Mouse (Mus musculus): Measurements from ENCODE around the gene Tas1r3.

The Tas1r3 gene

DNA sequence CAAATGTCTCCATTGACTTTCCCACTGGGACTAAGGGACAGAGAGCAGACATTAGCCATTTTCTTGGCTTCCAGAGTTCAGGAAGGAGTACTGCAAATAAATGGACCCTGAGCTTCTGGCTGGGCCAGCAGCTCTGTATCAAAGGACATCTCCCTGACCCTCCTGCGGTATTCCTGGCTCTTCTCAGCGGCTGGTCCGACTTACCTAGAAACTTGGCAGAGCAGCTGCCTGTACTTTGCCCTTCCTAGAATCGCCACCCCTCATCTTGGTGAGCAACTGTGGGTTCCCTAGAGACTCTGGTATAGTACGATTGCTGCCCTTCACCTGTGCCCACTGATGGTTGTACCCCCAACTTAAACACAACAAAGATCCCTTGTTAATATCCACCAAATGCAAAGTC lies 19.9 kb downstream of the Tas1r3 start:
- in situ Hi-C loops (cut with MboI, MseI), result no loop called here

DNA sequence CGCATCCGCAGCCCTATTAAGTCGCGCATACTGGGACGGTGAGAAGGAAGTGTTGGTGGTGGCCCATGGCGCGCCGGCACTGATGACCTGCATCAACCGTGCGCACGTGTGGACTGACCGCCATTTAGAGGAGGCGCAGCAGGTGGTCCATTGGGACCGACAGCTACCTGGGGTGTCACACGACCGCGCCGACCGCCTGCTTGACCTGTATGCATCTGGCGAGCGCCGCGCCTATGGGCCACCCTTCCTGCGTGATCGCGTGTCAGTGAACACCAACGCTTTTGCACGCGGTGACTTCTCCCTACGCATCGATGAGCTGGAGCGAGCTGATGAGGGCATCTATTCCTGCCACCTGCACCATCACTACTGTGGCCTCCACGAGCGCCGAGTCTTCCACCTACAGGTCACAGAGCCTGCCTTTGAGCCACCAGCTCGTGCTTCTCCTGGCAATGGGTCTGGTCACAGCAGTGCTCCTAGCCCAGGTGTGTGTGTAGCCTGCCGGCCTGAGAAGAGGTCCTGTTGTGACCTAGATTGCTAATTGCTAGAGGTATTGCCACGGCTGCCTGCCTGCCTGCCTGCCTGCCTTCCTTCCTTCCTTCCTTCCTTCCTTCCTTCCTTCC lies 21.4 kb downstream of the Tas1r3 start:
- in situ Hi-C loops (cut with MboI, MseI), result no loop called here

DNA sequence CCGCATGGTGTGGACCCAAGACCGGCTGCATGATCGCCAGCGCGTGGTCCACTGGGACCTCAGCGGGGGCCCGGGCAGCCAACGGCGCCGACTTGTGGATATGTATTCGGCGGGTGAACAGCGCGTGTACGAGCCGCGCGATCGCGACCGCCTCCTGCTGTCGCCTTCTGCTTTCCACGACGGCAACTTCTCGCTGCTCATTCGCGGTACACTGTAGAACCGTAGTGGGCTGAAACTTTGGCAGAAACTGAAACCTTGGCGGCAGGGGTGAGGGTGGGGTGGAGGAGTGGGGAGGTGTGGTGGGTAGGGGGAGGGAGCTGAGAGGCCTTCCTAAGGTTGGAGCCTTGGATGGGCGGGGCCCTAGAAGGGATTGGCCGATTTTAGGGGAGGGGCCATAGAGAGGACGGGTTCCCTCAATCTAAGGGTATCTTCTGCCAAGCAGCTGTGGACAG lies 22.1 kb downstream of the Tas1r3 start:
- in situ Hi-C loops (cut with MboI, MseI), result no loop called here

DNA sequence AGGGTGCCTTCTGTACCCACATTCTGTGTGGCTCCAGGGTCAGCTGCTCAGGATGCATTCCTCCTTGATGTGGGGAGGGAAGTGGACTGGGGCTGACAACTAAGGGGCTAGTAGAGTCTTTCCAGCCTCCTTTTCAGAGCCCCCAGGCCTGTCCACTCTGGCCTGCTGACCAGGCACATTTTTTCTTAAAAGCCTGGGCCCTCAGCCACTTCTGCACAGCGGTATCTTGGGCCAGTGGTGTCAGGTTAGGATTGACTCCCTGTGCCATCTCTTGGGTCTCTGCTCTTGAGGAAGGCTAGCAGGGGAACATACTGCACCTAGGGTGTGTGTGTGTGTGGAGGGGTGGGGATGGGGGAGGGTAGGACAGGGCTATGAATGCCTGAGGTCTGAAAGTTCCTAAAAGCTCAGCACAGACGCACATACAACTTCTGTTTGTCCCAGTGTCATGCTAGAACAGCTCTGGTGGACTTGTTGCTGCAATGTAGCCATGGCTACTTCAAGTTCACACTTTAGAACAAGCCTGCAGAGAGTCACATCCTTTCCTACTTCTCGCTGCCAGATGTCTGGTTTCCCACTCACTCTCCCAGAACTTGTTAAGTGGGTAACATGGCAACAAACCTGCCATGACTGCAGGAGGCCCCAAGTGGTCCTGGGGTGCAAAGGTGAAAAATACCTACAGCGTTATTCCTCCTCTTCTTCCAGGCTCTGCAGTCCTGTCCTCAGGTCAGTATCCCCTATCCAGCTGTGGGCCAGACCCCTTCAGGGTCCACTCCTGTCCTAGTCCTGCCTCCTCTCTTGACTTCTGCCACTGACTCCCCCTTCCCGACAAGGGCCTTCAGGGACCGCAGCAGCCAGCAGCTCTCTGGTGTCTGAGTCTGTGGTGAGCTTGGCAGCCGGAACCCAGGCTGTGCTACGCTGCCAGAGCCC lies 22.8 kb downstream of the Tas1r3 start:
- in situ Hi-C loops (cut with MboI, MseI), result no loop called here

DNA sequence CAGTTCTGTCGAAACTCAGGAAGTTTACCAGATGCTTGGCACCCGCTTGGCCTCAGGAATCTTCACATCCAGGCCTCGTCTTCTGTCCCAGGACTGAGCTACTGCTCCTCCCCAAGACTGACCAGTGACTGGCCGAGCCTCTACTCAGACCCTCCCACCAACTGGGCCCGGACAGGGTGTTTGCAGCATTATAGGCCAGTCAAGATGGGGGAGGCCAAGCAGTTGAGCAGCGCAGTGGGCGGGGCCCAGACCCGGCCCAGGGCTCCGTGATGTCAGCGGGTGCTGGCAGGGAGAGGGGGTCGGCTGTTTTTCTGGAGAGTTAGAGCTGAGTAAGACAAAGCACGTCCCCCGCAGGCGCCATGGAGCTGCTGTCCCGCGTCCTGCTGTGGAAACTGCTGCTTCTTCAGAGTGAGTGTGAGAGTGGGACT lies 23.7 kb downstream of the Tas1r3 start, which contains the start of gene Mxra8:
Gene Mxra8, plus strand, starts transcription at position 198 of the 428 bp plus-strand sequence.
- in situ Hi-C loops (cut with MboI, MseI), result no loop called here

DNA sequence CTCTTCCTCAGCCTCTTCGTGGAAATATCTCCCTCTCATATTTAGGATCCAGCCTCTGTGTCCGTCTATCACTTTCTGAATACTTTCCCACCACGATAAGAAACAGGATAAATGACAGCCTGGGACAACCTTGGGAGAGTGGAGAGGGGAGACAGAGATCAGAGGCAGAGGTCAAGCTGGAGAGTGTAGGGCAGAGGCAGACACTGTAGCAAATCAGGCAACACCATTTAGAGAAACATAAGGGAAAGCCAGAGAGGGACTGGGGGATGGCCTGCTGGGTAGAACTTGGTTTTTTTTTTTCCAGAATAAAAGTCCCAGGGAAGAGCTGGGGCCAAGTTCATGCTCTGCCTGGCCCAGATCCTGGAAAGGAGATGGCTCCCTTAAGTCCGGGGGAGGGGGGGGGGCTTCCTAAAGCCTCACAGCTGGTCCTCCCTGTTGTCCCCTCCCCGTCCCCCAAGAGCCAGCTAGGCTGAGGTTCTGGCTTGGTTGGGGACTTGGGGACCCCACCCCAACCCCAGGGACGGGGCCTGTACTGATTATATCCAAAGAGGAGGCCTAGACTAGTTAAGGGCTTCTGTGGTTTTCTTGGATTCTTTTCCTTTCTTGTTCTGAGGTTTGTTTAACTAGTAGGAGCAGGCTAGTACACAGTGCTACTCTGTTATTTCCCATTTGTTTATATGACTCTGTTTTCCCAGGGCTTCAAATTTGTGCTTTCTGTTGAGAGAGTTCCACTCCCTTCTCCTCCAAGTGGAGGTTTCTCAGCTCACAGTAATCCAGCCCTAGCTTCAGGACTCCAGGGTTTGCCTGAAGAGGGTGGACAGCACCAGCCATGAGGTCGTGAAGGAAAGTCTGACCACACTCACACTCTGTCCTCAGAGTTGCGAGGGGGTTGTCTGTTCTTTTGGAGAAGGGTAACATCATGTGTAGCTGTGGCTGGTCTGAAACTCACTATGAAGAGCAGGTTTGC lies 24.7 kb downstream of the Tas1r3 start:
- in situ Hi-C loops (cut with MboI, MseI), result no loop called here

DNA sequence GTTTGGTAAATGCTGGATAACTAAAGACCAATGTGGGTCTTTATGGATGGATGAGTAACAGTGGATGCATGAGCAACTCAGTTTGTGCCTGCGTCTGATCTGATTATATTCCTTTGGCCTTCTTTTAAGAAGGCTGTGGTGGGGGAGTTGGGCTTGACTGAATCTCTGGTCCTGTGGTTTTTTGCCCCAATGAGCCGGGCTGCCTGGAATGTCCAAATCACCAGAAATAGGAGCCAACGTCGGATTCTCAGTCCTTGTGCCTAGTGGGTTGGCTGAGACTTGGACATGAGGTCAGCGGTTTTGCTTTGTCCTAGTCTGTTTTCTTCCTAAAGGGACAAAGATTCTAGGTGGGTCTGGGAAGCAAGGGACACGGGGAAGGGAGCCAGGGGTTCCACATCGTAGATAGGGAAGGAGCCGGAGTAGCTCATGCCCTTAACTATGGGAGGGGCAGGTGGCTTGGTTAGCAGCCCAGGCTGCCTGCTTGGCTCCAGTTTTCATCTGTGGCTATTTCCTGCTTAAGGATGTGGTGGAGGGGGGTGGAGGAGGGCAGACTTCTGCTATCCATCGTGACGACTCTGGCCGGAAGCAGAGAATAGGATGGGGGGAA lies 25.7 kb downstream of the Tas1r3 start:
- in situ Hi-C loops (cut with MboI, MseI), result no loop called here

DNA sequence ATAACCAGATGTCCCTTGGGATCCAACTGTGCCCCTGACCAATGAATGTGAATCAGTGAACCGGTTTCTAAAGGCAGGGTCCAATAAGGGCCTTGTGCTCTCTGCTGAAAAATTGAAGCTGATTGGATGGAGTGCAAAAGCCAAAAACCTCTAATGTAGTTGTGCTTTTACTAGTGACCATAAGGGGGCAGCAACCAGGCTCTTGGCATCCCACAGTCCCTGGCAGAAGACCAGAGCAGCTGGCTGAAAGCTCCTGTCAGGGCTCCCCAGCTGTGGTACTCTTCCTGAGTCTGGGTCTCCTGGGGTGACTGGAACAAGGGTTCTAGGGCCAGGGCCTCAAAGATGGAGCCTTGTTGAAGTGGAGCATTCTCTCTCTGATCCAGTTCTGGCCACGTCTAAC lies 29.3 kb downstream of the Tas1r3 start:
- in situ Hi-C loops (cut with MboI, MseI), result no loop called here

DNA sequence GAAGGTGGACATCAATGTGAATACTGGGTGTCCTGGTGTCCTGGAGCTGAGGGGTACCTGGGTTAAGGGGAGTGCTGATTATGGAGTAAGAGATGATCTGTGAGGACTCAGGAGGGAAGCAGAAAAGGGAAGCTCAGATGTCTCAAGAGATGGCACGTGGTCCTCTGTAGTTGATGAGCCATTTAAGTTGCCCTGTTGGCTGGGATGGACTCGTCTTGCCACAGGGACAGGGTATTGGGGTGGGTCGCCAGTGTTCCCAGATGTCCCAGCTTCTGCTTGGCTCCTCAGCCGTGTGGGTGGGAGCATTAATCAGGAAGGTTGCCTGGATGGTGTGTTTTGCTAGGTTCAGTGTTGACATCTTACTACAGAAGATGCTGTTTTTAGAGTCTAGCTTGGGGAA lies 29.9 kb downstream of the Tas1r3 start:
- in situ Hi-C loops (cut with MboI, MseI), result no loop called here

DNA sequence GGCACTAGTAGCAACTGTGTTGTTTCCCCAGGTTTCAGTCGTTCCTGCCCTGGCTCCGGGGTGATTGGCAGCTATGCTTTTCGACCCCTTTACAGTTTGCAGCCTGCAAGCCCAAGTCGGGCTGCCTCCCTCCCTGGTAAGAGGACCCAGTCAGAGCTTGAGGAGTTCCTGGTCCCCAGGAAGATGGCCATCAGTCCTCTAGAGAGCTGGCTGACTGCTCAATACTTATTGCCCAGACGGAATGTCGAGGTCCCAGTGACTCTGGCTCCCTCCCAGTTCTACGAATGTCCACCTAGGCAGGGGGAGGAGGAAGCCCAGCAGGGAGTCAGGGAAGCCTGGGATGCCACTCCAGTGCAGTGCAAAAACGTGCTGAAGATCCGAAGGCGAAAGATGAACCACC lies 30.8 kb downstream of the Tas1r3 start:
- in situ Hi-C loops (cut with MboI, MseI), result no loop called here

DNA sequence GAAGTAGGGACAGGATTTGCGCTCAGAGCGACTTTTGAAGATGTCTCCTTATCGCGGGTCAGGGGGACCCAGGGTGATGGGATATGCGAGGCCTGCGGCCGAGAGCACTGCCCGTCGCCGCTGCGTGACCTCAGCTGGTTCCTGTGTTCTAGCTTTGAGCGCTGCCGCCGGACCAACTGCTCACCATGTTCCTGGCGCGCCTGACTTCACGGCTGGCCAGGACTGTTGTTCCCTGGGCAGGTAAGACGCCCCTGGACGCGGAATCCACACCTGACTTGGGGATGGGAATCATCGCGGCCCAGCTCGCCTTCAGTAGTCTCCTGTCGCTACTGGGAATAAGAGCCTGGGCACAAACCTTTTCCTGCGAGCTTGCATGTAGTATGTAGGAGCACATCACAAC lies 31.3 kb downstream of the Tas1r3 start:
- in situ Hi-C loops (cut with MboI, MseI), result no loop called here

DNA sequence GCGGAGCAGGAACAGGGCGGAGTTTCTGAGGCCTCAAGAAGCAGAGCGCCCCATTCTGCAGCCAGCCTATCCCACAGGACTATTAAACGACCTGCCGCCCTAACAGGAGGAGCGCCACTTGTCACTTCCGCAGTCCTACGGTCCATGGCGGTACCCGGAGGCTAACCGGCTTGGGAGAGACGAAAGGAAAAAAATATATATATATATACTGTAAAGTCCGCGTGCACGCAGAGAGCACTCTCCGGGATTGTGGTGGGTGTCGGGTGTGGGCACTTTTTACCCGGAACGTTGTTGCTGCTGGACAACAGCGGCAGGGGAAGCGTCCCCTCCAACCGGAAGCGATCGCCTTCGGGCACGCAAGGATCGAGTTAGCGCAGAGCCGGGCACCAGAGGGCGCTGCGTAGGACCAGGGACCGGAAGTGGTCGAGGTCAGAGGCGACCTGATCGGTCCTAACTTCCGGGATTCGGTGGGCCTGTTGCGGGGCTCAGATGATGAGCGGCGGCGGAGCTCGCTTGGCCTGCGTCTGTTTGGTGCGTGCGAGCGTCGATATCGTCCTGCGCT lies 31.9 kb downstream of the Tas1r3 start, which contains the start of gene Aurkaip1:
Gene Aurkaip1, plus strand, starts transcription at position 68 of the 562 bp plus-strand sequence.
- in situ Hi-C loops (cut with MboI, MseI), result no loop called here

DNA sequence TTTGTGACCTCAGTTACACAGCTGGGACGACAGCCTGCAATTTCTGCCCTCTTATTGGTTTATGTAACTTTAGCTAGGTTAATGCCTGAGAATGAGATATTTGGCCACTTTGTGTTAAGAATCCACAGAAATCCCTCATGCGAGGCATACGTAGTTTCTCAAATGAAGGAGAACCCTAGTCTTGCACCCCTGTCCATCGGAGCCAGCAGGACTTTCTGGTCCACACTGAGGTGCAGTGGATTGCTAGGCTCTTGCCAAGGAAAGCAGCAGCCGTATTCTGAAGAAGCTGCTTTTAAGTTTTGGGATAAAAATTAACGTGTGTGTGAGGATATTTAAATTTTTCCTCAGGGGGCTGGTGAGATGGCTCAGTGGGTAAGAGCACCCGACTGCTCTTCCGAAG lies 32.6 kb downstream of the Tas1r3 start:
- in situ Hi-C loops (cut with MboI, MseI), result no loop called here

DNA sequence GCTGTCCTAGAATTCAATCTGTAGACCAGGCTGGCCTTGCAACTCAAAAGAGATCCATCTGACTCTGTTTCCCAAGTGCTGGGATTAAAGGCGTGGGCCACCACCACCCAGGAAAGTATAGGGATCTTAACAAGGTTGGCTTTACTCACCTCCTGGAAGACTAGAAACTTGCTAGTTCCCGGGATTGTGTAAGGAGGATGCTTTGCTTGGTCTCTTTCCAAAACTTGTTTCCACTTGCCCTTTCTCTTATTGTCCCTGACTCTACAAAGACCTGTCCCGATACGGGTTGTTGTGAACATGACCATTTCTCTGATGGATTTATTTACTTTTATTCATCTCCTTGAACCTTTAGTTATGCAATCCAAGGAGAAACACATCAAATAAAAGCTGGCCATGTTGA lies 33.3 kb downstream of the Tas1r3 start:
- in situ Hi-C loops (cut with MboI, MseI), result no loop called here

DNA sequence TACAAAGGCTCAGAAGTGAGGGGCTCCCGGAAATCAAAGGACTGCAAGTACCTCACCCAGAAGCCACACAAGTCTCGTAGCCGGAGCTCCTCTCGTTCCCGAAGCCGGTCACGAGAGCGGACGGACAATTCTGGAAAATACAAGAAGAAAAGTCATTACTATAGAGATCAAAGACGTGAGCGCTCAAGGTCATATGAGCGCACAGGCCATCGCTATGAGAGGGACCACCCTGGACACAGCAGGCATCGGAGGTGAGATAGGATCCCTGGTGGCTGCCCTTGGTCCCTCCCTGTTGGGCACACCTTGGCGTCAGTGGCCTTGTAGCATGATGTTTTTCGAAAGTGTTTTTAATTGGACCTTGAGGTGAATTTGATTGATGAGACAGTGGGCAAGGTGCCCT lies 39.7 kb downstream of the Tas1r3 start:
- in situ Hi-C loops (cut with MboI, MseI), result no loop called here

DNA sequence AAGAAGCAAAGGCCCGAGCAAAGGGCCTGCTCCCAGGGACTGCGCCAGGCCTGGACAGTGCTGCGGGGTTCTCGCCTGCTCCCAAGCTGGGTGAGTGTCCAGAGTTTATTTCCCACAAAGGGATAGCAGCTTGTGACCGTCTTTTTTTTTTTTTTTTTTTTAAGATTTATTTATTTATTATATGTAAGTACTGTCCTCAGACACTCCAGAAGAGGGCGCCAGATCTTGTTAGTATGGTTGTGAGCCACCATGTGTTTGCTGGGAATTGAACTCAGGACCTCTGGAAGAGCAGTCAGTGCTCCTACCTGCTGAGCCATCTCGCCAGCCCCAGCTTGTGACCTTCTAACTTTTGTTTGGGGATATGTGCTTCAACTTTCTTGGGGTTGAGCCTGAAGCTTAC lies 42.1 kb downstream of the Tas1r3 start:
- in situ Hi-C loops (cut with MboI, MseI), result no loop called here

DNA sequence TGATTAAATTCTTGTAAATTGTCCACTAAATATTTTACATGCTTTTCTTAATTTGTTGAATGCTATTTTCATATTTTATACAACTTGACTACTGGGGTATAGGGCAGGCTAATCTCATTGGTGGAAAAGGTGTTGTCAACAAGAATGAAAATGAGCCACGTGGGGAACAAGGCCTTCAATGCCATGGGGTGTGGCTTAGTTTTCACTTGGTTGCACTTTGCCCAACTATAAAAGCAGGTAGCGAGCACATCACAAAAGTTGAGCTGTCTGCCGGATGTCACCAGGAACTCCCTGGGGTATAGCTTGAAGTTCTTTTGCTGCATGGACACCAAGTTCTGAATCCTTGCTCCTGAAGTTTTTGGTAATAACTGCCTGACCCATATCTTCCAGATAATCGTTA lies 45.6 kb downstream of the Tas1r3 start:
- in situ Hi-C loops (cut with MboI, MseI), result no loop called here

DNA sequence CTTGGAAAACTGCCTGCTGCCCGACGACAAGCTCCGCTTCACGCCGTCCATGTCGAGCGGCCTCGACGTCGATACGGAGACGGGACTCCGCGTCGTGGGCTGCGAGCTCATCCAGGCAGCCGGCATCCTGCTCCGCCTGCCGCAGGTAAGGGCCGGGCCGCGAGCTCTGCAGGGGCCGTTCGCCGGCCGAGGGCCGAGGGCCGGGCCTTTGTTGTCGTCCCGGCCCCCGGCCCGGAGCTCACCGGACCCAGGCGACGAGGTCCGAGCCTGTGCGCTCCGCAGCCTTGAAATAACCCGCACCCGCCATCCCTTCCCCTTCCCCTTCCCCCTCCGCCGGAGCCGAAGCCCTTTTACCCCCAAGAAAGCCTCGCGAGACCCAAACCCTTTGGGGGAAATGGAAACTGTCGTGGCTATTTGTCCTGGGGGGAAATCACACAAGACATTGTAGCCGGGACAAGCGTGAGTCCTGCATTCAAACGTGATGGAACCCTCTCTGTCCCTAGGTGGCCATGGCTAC lies 50.4 kb downstream of the Tas1r3 start:
- in situ Hi-C loops (cut with MboI, MseI), result no loop called here

DNA sequence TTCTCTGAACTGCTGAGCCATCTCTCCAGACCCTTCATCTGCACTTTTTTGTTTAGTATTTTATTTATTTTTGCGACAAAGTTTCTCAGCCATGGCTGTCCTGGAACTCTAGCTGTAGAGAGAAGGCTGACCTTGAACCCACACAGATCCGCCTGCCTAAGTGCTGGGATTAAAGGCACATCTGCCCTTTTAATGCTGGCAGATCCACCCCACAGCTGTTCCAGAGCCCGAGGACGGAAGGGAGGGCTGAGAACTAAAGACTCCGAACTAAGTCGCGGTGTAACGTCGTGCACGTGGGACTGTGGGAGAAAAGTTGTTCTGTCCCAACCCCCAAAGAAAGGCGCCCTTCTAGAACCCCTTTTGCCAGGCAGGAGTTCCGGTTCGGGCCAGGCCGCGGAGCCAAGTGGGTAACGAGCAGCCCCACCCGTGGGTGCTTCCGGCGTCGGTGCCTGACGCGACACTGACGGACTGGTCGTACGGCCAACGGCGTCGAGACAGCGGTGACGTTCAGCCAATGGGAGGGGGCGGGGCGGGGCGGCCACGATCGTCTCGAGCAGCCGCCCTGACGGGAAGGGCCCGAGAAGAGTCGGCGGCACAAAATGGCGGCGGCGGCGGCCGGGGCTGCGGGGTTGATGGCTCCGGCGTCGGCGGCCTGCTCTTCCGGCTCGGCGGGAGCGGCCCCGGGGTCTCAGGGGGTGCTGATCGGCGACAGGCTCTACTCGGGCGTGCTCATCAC lies 51.1 kb downstream of the Tas1r3 start, which contains the start of gene Ccnl2:
Gene Ccnl2, plus strand, starts transcription at position 561 of the 736 bp plus-strand sequence.
- in situ Hi-C loops (cut with MboI, MseI), result no loop called here

All from T-helper 2 cell (primary cell).